Mouse (Mus musculus): Measurements from ENCODE around the gene Mrm2. TPM values are rescaled to one million over a fixed set of nuclear protein-coding genes. Genes with fewer than 3 reads are reported as not detected.

The Mrm2 gene
- polyA plus RNA-seq, 1 experiment from 2014 or later: 19.3 TPM

Other genes with a start within 250 kb of the Mrm2 start
- gene Mad1l1, start 10.3 kb downstream of the Mrm2 start, polyA plus RNA-seq (2014; fragmentation: Nextera tagmentation; extraction: Ambion mirVana): 39.1 and 39.3 TPM in 2 replicates
- gene Nudt1, start 10.2 kb downstream of the Mrm2 start, polyA plus RNA-seq (2014; fragmentation: Nextera tagmentation; extraction: Ambion mirVana): 39.6 and 41.9 TPM in 2 replicates
- 8.3 and 9.1 TPM in 2 replicates for gene Snx8, start 57.4 kb upstream of the Mrm2 start, polyA plus RNA-seq (2014; fragmentation: Nextera tagmentation; extraction: Ambion mirVana)
- 125 and 132 TPM in 2 replicates for gene Eif3b, start 87.4 kb upstream of the Mrm2 start, polyA plus RNA-seq (2014; fragmentation: Nextera tagmentation; extraction: Ambion mirVana)
- not detected in 2 replicates for gene Gm4869, start 113.7 kb upstream of the Mrm2 start, polyA plus RNA-seq (2014; fragmentation: Nextera tagmentation; extraction: Ambion mirVana)
- 17.6 and 21.5 TPM in 2 replicates for gene Chst12, start 173.7 kb upstream of the Mrm2 start, polyA plus RNA-seq (2014; fragmentation: Nextera tagmentation; extraction: Ambion mirVana)
- 0.74 TPM in 1 of 2 replicates, not detected in the other for gene Grifin, start 233.2 kb upstream of the Mrm2 start, polyA plus RNA-seq (2014; fragmentation: Nextera tagmentation; extraction: Ambion mirVana)